Mouse (Mus musculus) v-Abl transformed pro-B cells (cell line): ENCODE results near the gene Klf4.

Source experiments
- in situ Hi-C, 2 experiments: fragments of 400-800 bp; cut with MboI; formaldehyde crosslinking; loops; one replicate each; pipeline ENCODE4 v1.15.1; 2025; ENCODE audit not compliant: unreplicated experiment in 2 of 2

Klf4 gene

DNA sequence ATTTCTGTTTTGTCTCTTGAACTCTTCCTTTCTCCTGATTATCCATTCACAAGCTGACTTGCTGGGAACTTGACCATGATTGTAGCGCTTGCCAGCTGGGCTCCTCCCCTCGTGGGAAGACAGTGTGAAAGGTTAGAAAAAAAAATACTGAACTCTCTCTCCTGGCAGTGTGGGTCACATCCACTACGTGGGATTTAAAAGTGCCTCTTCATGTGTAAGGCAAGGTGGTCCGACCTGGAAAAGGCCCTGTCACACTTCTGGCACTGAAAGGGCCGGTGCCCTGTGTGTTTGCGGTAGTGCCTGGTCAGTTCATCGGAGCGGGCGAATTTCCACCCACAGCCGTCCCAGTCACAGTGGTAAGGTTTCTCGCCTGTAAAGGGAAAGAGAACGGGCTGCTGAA, 4.3 kb downstream of the Klf4 start:
- in situ Hi-C loops, result loop anchor here (5.0 to 10.0 kb wide), 3 partner anchors 297 to 1147 kb away; no protein-coding TSS in a partner anchor

GRCm38 (mm10) chr4:55526247-55527115, 5.8 kb downstream of the Klf4 start:
- in situ Hi-C loops, result loop anchor here (5.0 to 10.0 kb wide), 3 partner anchors 298 to 1148 kb away; no protein-coding TSS in a partner anchor

GRCm38 (mm10) chr4:55523921-55524320, 8.3 kb downstream of the Klf4 start:
- in situ Hi-C loops, result loop anchor here in 1 of 2 experiments (10.0 to 25.0 kb wide), 3 partner anchors 301 to 1151 kb away; no protein-coding TSS in a partner anchor

DNA sequence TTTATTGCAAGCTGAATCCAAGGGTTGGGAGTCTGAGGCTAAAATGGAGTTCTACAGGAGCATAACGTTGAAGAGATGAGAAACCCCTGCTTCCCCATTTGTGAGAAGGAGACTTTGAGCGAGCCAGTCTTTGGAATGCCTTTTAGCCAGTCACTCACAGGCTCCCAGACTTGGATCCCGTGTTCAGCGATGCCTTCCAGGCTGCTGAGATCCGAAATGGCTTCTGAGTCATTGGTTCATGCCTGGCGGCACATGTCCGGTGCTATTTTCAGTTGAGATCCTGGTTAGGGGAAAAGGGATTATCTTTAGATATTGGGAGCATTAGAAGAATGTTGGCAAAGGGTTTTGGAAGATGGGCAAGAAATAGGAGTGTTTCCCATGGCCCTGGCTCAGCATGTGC, 14.8 kb downstream of the Klf4 start:
- in situ Hi-C loops, result loop anchor here in 1 of 2 experiments (25.0 kb wide), 1 partner anchor 970 kb away; no protein-coding TSS in a partner anchor

GRCm38 (mm10) chr4:55516048-55516447, 16.2 kb downstream of the Klf4 start:
- in situ Hi-C loops, result loop anchor here in 1 of 2 experiments (25.0 kb wide), 1 partner anchor 971 kb away; no protein-coding TSS in a partner anchor

DNA sequence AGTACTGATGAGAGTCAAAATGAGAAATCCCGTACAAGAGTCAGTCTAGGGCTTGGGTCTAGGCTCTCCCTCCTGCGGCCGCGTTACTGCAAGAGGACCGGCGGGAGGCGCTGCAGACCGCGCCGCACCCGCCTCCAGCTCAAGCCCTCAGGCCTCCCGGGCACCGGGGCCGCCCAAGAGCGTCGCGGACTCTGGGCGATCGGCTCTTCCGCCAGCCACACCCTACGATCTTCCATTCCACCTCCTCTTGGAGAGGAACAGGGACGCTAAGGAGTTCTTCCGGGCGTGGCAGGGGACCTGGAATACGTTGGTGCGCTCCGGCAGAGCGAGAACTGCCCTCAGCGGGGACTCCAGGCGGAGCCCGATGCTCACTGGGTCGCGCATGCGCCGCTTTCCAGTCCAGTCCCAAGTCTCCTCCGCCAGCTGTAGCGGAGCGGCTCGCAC, 17.5 kb downstream of the Klf4 start:
- in situ Hi-C loops, result loop anchor here in 1 of 2 experiments (25.0 kb wide), 1 partner anchor 973 kb away; no protein-coding TSS in a partner anchor

DNA sequence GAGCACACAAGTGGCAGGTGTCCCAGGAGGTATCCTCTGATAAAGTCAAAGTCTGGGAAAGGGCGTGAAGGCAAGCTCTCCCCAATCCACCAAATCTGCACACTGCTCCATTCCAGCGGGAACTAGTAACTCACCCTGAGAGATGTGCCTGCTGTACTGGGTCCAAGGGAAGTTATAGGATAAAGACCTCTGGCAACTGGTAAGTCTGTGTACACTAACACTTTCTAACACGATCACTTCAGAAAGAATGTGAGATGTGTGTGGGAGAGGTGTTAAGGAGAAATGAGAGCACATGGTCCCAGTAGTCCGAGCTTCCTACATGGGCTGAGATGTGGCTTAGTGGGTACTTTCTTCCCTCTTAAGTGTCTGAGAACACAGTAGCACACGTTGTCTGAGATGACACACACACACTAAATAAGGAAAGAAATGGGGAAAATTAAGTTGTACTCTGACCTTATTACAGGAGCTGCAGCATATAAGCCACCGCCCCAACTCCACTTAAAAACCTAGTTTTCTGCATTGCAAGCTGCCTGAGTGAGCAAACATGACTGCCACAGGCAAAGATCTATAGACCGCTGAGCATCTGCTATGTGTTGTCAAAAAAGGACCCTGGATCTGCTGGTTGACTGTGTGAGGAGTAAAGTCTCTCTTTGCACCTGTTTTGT, 18.5 kb downstream of the Klf4 start:
- in situ Hi-C loops, result loop anchor here in 1 of 2 experiments (25.0 kb wide), 1 partner anchor 974 kb away; no protein-coding TSS in a partner anchor

GRCm38 (mm10) chr4:55511389-55511788, 20.9 kb downstream of the Klf4 start:
- in situ Hi-C loops, result loop anchor here in 1 of 2 experiments (25.0 kb wide), 1 partner anchor 976 kb away; no protein-coding TSS in a partner anchor

DNA sequence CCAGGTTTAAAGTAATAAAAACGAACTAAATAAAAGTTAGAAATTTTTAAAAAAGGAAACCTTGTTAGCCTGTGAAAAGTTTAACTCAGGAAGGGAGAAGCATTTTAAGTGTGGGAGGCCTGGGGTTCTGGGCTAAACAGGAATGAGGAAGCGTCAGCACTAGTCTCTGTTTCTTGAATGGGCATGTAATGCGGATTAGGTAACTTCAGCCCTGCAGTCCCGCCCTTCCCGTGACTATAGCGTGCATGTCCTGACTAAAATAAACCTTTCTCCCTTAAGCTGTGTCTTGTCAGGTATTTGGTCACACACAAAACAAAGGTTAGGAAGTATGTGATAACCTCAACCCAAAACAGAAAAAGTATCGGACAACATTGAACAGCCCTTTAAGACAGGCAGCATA, 23.6 kb downstream of the Klf4 start:
- in situ Hi-C loops, result loop anchor here in 1 of 2 experiments (25.0 kb wide), 1 partner anchor 979 kb away; no protein-coding TSS in a partner anchor

DNA sequence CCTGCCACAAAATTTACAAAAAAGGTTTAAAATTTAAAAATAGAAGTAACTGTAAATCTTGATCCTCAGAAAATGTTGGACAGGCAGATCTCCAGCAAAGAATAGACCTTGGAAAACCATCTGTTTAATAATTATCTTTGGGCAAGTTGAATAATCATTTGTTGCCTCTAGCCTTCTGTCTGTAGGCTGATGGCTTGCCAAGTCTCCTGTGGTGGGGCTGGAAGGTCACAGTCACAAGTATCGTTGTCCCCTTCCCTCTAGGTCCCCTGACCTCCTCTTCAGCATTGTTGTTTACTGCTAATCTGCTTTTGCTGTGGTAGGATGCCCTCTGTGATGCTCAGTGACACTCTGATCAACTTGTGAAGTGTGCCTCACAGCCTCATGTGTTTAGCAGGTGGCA, 33.6 kb downstream of the Klf4 start:
- in situ Hi-C loops, result no loop called here

- in situ Hi-C loops, result no loop called here
Observed at GRCm38 (mm10) chr4:55496416-55496815, 35.9 kb downstream of the Klf4 start.

DNA sequence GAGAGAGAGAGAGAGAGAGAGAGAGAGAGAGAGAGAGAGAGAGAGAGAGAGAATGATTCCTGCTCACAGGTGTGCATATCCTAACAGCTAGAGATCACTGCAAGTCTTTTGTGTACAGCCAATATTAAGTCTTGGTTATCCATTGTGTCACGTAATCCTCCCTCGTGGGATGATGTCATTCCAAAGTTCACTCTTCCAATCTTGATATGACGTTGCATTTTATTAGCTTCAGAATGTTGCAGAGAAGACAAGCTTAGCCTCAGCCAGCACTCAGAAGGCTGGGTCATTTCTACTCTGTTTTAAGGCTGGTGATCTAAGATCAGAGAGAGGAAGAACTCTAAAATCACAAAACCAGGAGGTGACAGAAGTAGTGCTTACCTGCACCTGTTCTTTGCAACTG, 39.0 kb downstream of the Klf4 start:
- in situ Hi-C loops, result no loop called here

- in situ Hi-C loops, result no loop called here
Observed at GRCm38 (mm10) chr4:55489328-55489727, 42.9 kb downstream of the Klf4 start.

DNA sequence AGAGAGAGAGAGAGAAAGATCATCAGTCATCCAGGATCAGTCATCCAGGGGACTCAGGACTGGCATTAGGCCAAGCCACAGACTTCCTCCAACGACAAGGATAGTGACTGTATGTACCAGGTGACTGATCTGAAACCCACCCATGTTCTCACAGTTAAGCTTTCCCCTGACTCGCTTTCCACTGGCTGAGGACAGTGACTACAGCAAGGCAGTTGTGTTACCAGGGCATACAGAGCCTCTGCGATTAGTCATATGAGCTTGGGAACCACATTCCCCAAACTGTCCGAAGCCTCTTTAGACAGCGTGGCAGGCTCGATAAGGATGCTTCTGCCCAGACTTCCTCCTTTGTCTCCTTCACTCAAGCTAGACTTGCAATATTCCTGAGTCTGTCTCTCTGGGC, 43.7 kb downstream of the Klf4 start:
- in situ Hi-C loops, result no loop called here

DNA sequence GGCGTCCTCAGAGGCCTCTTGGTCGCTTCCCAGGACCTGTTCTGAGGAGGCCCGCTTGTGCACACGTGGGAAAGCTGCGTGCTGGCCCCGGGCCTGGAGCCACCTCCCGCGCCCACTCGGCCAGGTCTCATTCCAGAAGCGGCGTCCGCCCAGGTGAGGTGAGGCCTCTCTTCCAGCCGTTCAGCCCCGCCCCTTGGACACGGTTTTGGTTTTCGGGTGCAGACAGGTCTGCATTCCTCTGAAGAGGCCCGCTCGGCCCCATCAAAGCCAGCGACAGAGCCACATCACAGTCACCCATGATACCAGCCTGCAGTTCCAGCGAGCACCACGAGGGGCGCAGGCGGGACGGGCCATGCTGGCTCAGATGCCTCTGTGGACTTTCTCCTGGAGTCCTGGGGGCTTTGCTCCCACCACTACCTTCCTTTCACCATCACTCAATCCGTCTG, 51.9 kb downstream of the Klf4 start:
- in situ Hi-C loops, result no loop called here

GRCm38 (mm10) chr4:55478333-55478732, 53.9 kb downstream of the Klf4 start:
- in situ Hi-C loops, result no loop called here

DNA sequence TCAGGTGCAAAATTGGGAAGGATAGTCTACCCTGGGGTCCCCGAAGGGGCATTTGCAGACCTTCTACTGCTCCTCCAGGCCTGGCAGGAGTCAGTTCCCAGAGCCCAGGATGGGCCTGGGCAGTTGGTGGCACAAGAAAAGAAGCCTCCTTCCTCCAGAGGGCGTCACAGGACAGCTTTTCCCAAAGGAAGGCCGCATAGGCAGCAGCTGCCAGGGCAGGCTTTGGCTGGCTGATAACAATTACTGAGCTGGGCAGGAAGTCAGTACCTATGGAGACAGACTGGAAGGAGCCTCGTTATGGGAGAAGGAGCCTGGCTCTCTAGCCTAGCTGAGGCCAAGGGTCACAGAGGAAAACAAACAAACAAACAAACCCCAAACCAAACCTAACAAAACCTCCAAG, 54.3 kb downstream of the Klf4 start:
- in situ Hi-C loops, result no loop called here

DNA sequence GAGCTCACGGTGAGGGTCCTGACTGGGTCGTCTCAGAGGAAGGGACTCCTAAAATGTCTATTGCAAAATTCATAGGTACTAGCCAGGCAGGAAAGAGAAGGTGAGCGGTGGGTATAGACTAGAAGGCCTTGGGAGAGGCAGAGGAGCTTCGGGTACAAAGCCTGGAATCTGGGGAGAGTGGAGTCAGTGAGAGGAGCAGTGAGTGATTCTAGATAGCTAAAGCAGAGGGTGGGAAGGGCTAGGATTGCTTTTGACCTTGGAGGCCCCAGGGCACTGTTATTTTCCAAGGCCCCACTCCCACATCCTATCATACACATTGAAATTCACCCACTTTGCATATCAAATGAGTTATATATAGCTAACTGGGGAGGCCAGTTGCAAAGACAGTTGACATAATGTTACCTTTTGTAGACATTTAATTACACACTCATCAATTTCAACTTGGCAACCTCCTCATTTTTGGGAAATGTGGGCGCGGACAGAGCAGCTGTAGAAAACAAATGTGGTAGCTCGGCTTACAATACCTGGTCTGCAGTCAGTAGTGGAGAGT, 55.0 kb downstream of the Klf4 start:
- in situ Hi-C loops, result no loop called here
